Mouse (Mus musculus) megakaryocyte, embryonic 14.5 days (primary cell): ENCODE results near the gene Mbd3. TPM values are rescaled to one million over a fixed set of nuclear protein-coding genes. Genes with fewer than 3 reads are reported as not detected.

Experiments
- H3K27me3 ChIP-seq: replicated peaks from 2 replicates; pipeline ENCODE3; 2012; ENCODE audit warnings: inconsistent platforms
- H3K36me3 ChIP-seq: replicated peaks from 2 replicates; pipeline ENCODE3; 2012; ENCODE audit warnings: low read length, inconsistent platforms, mixed read lengths
- H3K4me1 ChIP-seq: 2 replicates; pipeline ENCODE4 v1.6.1; 2012; ENCODE audit warnings: inconsistent platforms
- H3K4me3 ChIP-seq: replicated peaks from 2 replicates; pipeline ENCODE3; 2012; ENCODE audit warnings: moderate library complexity, mild to moderate bottlenecking, inconsistent platforms
- H3K9me3 ChIP-seq: 2 replicates; pipeline ENCODE4 v1.6.1; 2012; ENCODE audit warnings: inconsistent platforms
- FLI1 ChIP-seq: IDR thresholded peaks from 2 replicates; pipeline ENCODE4 v1.6.1; 2012; ENCODE audit warnings: low read length, inconsistent platforms, mixed read lengths
- GATA1 ChIP-seq: IDR thresholded peaks from 3 replicates; pipeline ENCODE4 v1.6.1; 2012; ENCODE audit warnings: mixed read lengths, low read length, inconsistent platforms, borderline replicate concordance
- polyA plus RNA-seq: library from polyadenylated mRNA; stranded (reverse); fragments of >175 nt; gene quantifications from 2 replicates; pipeline ENCODE4 v1.2.3, GENCODE M21; 2012; ENCODE audit warnings: low replicate concordance; ENCODE audit not compliant: insufficient read depth

Mbd3 gene
- polyA plus RNA-seq, 1 experiment = 199 TPM

DNA sequence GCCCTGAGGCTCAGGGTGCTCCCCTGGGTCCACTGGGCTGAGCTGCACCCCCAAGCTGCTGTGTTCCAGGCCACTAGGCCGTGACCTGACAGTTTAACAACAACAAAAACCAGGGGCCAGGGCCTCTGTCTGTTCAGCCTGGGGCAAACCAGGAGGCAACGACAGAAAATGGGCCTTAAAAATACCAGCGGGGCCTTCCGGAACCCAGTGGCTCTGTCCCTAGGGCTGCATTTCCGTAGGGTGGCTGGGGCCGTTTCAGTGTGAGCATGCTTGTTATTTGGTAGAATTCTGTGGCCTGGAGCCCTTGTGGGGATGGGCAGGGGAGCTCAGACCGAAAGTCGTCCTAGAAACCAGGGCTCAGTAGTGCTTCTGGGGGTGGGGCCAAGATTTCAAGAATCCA, 30.4 kb upstream of the Mbd3 start:
- Histone ChIP-seq H3K27me3 (no peaks in the 10 kb centered on the region), H3K4me3 (no peak overlapping the region), H3K36me3 (peaks cover 63% of the 10 kb centered on the region), H3K9me3 (0 out of 2 replicates have a peak, but pooled peaks cover 5% of the 10 kb centered on the region), H3K4me1 (peaks cover 41% of the 10 kb centered on the region)
- TF ChIP-seq FLI1 (no peak), GATA1 (no peak)

DNA sequence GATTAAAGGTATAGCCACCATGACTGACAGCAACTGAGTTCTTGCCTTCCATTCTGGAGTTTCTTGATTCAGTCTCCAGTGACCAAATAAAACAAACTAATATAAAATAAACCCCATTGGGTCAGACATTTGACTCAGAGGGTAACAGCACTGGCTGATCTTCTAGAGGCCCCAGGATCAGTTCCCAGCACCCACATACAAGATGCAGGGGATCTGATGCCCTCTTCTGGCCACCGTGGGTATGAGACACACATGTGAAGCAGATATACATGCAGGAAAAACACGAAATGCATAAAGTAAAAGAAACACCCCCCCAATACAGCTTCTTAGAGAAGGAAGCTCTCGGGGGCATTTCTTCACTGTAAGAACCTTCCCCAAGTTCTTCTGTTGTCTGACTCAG, 25.7 kb upstream of the Mbd3 start:
- TF ChIP-seq FLI1 (no peak), GATA1 (no peak)
- Histone ChIP-seq H3K4me1 (peaks cover 46% of the 10 kb centered on the region), H3K9me3 (0 out of 2 replicates have a peak, but pooled peaks cover 5% of the 10 kb centered on the region), H3K27me3 (no peaks in the 10 kb centered on the region), H3K36me3 (peaks cover 99% of the 10 kb centered on the region), H3K4me3 (no peak overlapping the region)

DNA sequence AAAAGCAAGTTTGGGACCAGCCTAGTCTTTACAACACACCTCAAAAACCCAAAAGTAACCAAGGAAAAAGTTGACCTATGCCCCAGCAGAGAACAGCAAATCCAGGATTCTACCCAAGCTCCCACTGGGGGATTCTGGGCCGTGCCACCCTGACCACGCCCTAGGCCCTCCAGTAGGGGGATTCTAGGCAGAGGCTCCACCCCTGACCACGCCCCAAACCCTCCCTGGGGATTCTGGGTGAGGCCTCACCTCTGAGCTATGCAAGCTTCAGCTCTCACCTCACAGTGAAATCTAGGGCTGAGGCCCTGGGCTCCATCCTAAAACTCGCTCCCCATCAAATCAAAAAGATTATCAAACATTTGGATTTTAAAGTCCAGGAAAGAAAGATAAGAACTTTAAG, 24.2 kb upstream of the Mbd3 start:
- peaks cover 99% of the 10 kb centered on the region for H3K36me3 ChIP-seq
- TF ChIP-seq FLI1 (no peak), GATA1 (no peak)
- H3K4me3 ChIP-seq = no peak overlapping the region
- H3K9me3 ChIP-seq = 0 out of 2 replicates have a peak, but pooled peaks cover 5% of the 10 kb centered on the region
- no peaks in the 10 kb centered on the region for H3K27me3 ChIP-seq
- peaks cover 56% of the 10 kb centered on the region for H3K4me1 ChIP-seq

DNA sequence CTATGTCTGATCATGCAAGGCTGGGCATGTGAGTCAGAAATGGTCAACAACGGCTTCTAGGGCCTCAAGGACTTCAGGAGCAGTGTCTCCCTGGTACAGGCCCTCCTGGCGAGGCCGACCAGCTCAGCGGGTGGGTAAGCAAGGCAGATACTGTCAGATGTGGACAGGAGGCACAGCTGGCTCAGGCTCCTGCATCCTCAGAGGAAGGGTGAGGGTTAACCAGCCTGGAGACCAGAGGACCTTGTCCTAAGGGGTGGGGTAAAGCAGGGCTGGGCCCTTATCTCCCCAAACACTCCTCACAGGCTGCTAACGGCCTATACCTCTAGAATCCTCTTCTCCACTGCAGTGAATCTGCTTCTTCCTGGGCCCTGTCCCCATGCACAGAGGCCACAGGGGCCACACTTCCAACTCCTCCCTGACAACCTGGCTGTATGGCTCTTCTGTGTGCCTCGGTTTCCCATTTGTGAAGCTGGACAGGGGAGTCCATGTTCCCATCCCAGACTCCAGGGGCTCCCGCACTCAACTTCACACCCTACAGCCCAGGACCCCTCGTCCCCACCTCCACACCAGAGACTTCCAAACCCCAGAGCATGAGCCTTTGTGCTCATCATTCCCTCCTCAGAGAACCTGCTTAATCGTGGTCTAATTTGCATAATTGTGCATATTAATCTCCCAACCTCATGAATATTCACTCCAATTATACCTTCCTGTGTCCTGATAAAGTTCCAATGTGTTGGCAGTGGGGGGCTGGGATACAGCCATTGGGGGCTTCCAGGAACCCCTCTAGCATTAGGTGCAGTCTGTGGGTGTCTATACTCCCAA, 22.5 kb upstream of the Mbd3 start:
- Histone ChIP-seq H3K36me3 (peaks cover 100% of the 10 kb centered on the region), H3K4me1 (peaks cover 54% of the 10 kb centered on the region), H3K9me3 (0 out of 2 replicates have a peak, but pooled peaks cover 5% of the 10 kb centered on the region), H3K27me3 (no peaks in the 10 kb centered on the region), H3K4me3 (no peak overlapping the region)
- TF ChIP-seq FLI1 = no peak
- TF ChIP-seq GATA1 = no peak

DNA sequence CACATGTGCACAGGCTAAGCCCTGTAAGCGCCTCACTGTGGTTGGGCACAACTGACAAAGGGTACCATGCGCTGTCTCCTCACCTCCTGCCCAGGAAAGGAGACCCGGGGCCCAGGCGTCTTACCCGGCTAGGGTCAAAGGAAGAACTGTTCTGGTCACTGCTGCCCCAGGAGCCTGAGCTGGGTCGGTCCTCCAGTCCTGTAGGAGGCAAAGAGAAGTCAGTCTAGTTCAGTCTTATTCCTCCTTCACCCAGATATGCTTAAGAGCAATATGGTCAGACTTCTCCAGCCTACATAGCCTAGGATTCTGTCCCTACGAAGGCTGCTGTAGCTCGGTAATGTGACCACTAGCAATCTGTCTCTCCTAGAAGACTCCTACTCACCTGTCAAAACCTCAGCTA, 21.9 kb upstream of the Mbd3 start:
- H3K27me3 ChIP-seq = no peaks in the 10 kb centered on the region
- H3K9me3 ChIP-seq = 0 out of 2 replicates have a peak, but pooled peaks cover 5% of the 10 kb centered on the region
- H3K4me1 ChIP-seq = peaks cover 53% of the 10 kb centered on the region
- no peak overlapping the region for H3K4me3 ChIP-seq
- peaks cover 100% of the 10 kb centered on the region for H3K36me3 ChIP-seq
- TF ChIP-seq FLI1 (no peak), GATA1 (no peak)

DNA sequence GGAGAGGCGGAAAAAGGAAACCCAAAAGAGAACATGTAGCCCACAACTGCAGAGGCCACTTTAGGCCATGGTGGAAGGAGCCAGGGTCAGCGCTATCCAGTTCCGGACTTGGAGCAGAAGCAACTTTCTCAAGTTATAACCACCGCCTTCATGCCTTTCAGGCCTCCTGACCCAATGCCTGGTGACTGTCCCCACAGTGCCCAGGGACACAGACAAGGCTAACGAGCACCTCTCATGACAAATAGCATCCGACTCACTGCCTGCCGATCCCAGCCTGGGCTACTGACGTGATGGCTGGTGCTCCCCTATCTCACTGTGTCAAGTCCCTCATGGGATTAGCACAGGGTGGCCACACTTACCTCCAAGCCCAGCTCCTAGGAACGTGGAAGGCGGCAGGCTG, 21.4 kb upstream of the Mbd3 start:
- Histone ChIP-seq H3K36me3 (peaks cover 100% of the 10 kb centered on the region), H3K4me1 (peaks cover 53% of the 10 kb centered on the region), H3K4me3 (peak overlapping the region; percentile 29), H3K9me3 (0 out of 2 replicates have a peak, but pooled peaks cover 5% of the 10 kb centered on the region), H3K27me3 (no peaks in the 10 kb centered on the region)
- no peak for TF ChIP-seq GATA1

DNA sequence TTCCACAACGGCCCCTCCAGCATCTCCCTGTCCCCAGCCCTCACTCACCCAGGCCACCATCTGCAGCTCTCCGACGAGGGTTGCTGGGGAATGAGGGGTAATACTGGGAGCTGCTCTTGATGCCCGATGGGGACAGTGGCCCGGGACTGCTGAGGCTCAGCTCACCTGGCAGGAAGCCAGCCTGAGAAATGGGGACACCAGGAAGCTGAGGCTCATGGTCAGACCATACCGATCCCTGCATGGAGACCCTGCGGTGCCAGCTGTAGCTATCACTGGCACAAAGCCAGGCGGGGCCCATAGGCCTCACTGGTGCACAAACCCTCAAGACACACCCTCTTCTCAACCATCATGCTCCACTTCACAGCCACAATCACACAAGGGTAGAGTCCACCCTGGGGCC, 20.1 kb upstream of the Mbd3 start:
- no peak for TF ChIP-seq FLI1
- no peak for TF ChIP-seq GATA1
- Histone ChIP-seq H3K4me1 (peaks cover 46% of the 10 kb centered on the region), H3K27me3 (no peaks in the 10 kb centered on the region), H3K36me3 (peaks cover 100% of the 10 kb centered on the region), H3K9me3 (no peaks in the 10 kb centered on the region), H3K4me3 (no peak overlapping the region)

DNA sequence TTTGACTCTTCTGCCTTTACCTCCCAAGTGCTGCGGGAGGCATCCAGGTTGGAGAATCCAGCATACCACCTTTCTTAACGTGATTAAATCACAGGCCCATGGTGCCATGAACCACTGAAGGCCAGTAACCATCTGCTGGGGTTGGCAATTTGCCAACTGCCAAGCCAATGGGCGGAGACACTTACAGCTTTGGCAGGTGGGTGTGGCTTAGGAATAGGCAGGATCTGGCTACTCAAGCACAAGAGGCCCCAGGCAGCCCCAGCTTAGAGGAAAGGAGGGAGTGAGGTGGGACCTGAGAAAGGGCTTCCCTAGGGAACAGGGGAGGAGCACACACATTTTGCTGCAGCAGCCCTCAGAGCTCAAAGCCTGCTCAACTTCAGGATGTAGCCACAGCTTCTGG, 19.0 kb upstream of the Mbd3 start:
- H3K4me1 ChIP-seq = peaks cover 38% of the 10 kb centered on the region
- H3K36me3 ChIP-seq = peaks cover 100% of the 10 kb centered on the region
- TF ChIP-seq FLI1 (no peak), GATA1 (no peak)
- H3K9me3 ChIP-seq = no peaks in the 10 kb centered on the region
- no peaks in the 10 kb centered on the region for H3K27me3 ChIP-seq
- no peak overlapping the region for H3K4me3 ChIP-seq

DNA sequence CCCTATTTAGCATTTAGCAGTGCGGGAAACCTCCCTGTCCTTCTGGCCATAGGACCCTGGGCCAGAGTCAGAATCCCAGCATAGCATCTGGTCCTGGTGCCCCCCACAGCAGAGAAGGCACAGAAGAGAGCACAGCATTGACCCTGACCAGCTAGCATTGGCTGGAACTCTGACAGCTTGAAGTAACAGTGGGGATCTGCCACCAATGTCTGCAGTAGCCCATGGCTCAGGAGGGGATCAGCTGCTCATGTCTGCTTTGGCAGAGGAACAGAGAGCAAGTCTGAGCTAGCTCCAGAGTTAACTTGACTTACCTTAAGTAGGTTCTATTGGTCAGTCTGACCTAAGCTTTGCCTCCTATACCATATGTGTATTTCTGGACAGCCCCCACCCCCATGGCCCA, 18.5 kb upstream of the Mbd3 start:
- no peak for TF ChIP-seq FLI1
- no peak for TF ChIP-seq GATA1
- Histone ChIP-seq H3K4me3 (no peak overlapping the region), H3K9me3 (no peaks in the 10 kb centered on the region), H3K36me3 (peaks cover 100% of the 10 kb centered on the region), H3K27me3 (no peaks in the 10 kb centered on the region), H3K4me1 (peaks cover 33% of the 10 kb centered on the region)

DNA sequence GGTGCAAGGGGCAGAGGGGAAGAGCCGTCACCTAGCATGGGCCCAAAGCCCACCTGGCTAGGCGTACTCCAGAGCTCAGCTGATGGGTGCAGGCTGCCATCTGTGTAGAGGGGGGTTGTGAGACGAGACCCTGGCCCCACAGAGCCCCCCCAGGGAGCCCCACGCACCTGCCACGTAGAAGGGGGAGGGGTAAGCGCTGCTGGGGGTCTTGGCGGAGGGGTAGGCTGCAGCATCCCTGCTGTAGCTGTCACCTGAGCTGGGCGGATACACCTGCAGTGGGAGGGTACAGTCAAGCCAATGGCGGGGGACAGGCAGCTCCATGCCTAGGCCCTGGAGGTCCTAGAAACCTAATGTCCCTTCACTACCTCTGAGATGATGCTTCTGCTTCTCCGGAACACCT, 18.0 kb upstream of the Mbd3 start:
- no peak for TF ChIP-seq FLI1
- TF ChIP-seq GATA1 = no peak
- Histone ChIP-seq H3K36me3 (peaks cover 100% of the 10 kb centered on the region), H3K4me1 (peaks cover 32% of the 10 kb centered on the region), H3K4me3 (no peak overlapping the region), H3K27me3 (no peaks in the 10 kb centered on the region), H3K9me3 (no peaks in the 10 kb centered on the region)
